Mouse (Mus musculus) stomach, postnatal 0 days (tissue): ENCODE results near the gene Gse1.

Experiments used
- CTCF ChIP-seq: IDR thresholded peaks from 2 replicates; pipeline ENCODE4 v1.5.1; 2016; ENCODE audit warnings: antibody characterized with exemption, low read depth, mild to moderate bottlenecking, moderate library complexity
- EP300 ChIP-seq: optimal IDR thresholded peaks from 2 replicates; pipeline ENCODE3; 2016; ENCODE audit warnings: antibody characterized with exemption

DNA sequence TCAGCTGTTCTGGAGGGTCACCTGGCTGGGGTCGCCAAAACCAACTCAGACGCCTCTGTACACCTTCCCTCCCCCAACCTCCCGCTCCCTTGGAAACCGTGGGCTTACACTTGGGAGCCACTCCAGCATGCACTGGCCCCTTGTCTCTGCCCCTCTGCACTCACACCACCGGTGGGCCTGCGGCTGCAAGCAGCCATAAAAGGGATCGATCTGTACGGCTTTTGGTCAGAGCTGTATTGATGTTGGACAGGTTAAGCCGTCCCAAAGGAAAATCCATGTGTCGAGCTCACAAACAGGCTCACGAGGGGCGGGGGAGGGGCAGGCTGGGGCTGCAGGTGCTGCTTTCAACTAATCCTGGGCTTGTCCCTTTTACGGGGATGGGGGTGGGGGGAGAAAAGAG lies 314.7 kb downstream of the Gse1 start:
- TF ChIP-seq CTCF, result no peak
- no peak for TF ChIP-seq EP300
